Mouse (Mus musculus): ENCODE measurements around the gene Caskin2.
"Not testable (repeated sequence)": the region's sequence is repeated elsewhere in the genome, so short reads cannot be mapped to it uniquely, and the experiment has no call there.

Caskin2 gene

DNA sequence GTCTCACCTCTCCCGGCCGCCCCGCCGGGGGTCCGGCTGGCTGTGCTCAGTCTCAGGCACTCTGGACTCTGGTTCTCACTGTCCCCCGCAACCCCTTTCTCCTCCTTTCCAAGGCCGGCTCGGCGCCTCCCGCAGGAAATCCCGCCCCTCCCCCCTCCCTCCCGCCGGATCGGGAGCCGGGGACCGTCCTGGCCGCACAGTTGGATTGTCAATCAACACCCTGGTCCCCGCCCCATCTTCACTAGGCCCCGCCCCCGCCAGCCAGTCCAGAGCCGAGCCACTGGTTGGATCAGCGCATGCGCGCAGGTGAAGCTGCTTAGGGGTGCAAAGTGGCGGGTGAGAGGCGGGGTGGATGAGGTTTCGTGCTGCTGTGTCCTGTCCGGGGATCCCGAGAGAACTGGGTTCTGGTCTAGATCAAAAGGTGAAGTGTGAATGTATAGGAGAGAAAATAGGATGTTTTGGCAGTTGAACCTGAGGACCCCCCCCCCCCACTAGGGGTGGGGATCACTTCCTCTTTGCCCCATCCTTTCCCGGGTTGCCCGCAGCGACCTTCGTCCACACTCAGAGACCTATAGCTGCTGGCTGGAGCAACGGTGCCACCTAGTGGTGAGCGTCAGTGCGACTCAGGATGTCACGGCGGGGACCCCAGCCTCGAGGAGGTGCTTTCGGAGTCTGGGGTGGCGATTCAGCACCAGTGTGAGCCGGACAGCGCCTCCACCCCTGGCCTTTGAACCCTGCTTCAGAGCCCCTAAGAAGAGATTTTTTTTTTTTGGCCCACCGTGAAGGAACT is at the start of gene Caskin2:
Caskin2 (minus strand) TSS at position 133 of the 790 bp plus-strand sequence.
- DNase-seq (ENCODE audit: low spot score in 2 of 2): peak; percentile 91 to 96

DNA sequence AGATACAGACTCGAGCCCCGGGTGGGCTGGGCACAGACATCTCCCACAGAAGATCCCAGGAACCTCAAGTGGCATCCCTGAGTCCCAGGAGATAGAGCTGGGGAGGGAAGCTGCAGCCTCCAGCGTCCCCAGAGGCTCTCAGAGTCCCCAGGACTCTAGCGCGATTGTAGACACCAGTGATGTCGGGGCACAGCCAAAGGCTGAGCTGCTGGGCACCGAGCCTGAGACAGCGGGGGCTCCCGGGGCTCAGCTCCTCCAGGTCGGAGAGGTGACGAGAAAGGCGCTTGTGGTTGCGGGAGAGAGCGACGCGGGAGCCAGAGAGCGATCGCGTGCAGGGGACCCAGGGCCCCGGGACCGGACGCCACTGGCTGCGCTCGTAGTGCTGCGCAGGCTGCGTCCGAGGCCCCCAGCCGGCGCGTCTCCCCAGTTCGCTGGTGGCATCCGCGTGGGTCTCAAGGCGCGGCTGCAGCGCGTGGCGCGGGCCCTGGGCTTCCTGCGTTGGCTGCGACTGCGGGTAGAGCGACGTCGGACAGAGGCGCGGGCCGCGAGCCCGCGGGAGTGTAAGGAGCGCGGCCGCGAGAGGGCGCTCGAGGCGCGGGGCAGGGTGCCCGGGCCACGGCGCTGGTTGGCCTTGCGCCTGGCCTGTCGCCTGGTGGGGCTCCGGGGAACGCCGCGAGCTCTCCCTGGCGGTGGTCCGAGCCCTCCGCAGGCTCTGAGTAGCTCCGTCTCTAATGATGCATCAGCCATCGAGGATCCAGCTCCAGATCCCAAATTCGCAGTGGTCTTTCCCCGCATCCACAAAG is 45.9 kb upstream of the Caskin2 start:
- peak; percentile 73 to 86 for DNase-seq (ENCODE audit: low spot score in 2 of 2)

DNA sequence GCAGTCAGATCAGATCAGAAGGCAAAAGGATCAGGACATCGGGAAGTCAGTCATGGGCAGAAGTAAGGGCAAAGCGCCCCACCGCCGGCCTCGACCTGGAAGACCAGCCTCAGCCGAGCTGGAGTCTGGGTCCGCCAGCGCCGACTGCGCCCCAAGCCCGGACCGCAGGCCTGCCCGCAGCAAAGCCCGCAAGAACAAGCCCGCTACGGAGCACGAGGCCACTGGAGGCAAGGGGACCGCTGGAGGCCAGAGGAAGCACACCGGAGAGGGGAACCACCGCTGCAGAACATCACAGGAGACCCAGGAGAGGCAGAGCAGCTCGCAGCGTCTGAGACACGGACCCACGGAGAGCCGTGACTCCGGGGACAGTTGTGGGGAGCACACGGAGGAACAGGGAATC is 44.9 kb upstream of the Caskin2 start, which contains the start of gene Myo15b:
Myo15b (plus strand) TSS at position 53 of the 400 bp plus-strand sequence.
- no peak for DNase-seq (ENCODE audit: low spot score in 2 of 2)

DNA sequence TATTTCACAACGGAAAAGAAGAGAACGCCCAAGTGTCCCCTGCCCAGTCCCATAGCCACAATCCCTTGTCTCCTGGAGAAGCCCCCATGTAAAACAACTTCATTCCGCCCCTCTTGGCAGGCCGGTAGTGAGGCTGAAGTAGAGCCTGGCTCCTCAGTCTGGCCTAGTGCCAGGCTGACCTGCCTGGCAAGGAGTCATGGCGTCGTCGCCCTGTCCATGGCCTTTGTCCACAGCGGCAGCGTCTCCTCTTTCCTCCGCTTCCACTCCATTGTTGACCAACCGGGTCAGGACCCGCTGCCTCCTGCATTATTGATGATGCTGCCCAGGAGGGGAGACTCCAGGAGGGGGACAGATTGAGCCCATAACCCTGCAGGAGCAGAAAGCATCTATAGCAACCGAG is 44.5 kb upstream of the Caskin2 start:
- no peak for DNase-seq (ENCODE audit: low spot score in 2 of 2)

DNA sequence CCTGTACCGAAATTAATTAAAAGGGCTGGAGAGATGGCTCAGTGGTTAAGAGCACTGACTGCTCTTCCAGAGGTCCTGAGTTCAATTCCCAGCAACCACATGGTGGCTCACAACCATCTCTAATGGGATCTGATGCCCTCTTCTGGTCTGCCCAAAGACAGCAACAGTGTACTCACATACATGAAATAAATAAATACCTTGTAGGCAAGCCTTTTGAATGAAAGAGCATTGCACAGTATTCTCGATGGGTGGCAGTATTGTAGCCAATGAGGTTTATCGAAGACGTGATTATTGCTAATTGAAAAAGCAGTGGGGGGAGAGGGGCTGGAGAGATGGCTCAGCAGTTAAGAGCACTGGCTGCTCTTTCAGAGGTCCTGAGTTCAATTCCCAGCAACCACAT is 43.7 kb upstream of the Caskin2 start:
- not testable (repeated sequence) for DNase-seq (ENCODE audit: low spot score in 2 of 2)

DNA sequence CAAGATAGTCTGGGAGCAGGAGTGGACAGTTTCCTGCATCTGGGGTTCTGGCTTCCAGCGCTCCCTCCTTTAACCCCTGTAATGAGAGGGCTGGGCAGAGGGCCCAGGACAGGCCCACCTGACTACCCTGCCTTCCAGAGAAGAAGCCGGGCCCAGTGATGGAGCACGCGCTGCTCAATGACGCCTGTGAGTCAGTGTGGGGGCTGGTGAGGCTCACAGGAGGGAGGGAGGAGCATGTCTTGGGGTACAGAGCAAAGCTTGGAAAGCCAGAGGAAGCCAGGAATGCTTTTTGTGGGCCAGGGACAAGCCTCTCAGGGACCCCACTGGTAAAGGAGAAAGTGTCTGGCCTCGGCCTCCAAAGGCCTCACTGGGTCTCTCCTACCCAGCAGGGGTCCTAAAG is 41.2 kb upstream of the Caskin2 start:
- DNase-seq (ENCODE audit: low spot score in 2 of 2): no peak

DNA sequence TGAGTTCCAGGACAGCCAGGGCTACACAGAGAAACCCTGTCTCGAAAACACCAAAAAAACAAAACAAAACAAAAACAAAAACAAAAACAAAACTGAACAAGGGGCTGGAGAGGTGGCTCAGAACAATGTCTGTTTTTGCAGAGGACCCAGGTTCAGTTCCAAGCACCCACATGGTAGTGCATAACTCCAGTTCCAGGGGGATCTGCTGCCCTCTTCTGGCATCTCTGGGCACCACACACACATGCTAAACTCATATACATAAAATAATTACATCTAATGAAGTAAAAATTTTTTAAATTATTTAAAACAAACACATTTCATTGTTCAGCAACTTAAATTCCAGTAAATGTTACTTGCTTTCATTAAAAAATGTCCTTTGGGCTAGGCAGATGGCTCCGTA is 32.4 kb upstream of the Caskin2 start:
- no peak for DNase-seq (ENCODE audit: low spot score in 2 of 2)

DNA sequence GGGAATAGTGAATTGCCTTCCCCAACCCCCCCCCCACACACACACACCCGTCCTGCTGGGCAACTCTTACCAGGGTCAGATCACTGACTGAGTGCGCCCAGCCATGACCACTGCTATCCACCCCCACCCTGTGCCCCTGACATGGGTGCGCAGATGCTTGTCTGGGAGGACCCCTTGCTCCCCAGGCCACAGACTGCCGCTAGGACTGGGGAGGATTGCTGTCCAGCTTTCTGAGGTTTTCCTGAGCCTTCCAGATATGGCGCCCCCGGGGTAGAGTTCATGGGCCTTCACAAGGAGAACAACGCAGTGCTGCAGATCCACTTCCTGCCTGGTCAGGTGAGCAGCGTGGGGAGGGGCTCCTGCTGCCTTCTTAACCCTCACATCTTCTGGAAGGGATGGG is 30.8 kb upstream of the Caskin2 start:
- DNase-seq (ENCODE audit: low spot score in 2 of 2): no peak

DNA sequence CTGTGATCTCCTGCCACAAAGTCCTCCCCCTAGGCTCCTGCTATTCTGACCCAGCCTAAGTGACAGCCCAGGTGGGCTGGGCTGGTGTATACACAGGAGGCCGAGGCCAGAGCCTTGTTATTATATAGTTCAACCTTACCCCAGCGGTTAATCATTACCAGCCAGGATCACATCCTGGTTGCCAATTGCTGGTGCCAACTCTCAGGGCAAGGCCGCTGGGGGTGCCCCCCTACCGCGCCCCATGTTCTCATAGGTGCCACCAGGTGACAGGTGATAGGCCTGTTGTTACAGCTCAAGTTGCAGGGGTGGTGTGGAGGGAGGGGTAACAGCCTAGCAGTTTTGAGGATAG is 30.4 kb upstream of the Caskin2 start:
- peak in 1 of 2 experiments; percentile 54 for DNase-seq (ENCODE audit: low spot score in 2 of 2)

DNA sequence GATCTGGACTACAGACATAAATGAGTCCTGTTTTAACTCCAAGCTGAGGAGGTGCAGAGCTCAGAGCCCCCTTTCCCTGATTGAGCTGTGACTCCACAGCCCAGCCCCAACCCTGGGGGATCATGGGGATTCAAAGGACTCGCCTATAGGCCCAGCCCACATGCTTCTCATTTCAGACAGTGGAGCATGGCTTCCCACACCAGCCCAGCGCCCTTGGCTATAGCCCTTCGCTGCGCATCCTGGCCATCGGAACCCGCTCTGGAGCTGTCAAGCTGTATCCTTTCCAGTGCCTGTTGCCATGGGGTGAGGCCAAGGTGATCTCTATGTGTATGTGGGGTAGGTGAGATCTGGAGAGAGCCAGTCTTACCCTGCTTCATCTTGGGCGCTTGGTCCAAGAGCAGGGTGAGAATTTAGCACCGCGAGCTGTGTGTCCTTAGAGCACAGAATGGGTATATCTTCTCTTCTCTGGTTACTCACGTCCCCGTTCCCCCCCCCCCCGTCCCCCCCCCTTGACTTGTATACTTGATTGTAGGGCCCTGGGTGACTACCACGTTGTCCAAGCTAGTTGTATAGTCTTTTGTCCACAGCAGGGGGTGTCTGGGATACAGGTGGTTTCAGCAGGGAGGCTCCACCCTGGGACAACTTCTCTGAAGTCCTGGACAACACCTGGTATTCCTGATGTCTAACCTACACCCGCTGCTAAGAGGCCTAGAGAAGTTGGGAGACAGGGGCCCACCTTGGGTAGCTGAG is 29.9 kb upstream of the Caskin2 start:
- DNase-seq (ENCODE audit: low spot score in 2 of 2): no peak

DNA sequence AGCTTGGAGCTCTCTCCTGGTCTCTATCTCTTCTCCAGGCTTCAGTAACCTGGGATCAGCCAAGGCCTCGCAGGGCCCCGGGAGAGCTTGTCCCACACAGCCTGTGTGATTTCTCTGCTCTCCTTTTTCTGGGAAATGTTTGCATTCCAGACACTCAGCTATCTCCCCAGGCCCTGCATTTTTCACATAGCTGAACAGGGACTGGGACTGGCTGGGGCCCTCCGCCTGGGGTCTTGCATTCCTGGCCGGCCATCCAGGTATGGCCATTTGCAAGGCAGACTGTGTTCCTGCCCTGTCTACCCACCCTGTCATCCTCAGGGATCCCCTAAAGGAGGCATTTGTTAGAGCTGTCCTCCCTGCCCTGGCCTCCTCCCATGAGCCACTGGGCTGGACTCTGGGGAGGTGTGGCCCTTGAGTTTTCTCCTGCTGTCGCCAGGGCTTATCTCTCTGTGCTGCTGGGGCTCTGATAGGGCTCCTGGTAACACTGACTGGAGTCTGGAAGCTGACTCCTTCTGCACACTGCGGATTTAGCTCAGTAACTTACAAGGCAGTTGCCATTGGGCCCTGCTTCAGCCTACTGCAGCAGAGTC is 28.6 kb upstream of the Caskin2 start:
- no peak for DNase-seq (ENCODE audit: low spot score in 2 of 2)

DNA sequence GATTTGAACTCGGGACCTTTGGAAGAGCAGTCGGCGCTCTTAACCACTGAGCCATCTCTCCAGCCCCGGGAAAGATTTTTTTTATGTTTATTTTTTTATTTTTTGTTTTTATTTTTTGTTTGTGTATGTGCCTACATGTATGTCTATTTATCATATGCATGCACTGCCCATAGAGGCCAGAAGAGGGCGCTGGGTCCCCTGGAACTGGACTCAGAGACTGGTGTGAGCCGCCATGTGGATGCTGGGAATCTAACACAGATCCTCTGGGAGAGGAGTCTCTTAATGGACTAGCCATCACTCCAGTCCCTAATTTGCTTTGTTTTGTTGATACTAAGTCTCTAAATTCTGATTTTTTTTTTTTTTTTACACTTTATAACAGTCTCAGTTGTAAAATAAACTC is 27.6 kb upstream of the Caskin2 start:
- DNase-seq (ENCODE audit: low spot score in 2 of 2): no peak

DNA sequence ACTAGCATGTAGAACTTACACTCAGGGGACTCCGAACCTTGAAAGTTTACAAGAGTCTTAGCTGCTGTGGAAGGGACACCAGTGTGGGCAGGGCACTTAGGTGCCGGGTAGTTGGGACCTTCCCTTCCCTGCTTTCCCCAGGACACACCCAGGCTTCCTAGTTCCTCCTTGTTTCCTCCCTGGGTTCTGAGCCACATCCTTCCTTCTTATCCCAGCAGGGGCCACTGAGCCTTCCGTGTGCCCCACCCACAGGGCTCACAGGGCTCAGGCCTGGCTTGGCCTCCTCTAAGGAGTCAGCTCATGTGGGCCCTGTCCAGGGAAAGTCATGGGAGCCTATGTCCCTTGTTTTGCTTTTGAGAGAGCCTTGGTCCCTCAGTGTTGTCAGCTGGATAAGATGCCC is 26.3 kb upstream of the Caskin2 start:
- no peak for DNase-seq (ENCODE audit: low spot score in 2 of 2)

DNA sequence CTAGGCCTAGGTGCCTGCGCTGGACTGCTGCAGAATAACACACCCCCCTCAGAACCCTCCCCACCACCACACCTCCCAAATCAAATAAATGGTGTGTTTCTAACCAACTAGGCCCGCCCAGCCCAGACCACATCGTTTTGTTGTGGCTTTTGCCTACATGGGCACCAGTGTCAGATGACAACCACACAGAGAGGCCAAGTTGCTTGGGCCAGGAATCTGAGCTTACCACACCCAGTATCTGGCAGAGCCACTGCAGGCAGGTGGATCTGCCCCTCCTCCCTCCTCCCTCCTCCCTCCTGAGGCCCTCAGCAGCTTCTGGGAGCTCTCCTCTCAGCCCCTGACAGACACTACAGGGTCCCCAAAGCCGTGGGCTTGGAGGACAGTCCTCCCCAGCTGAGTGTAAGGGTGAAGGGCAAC is 25.5 kb upstream of the Caskin2 start:
- peak; percentile 64 for DNase-seq (ENCODE audit: low spot score in 2 of 2)

DNA sequence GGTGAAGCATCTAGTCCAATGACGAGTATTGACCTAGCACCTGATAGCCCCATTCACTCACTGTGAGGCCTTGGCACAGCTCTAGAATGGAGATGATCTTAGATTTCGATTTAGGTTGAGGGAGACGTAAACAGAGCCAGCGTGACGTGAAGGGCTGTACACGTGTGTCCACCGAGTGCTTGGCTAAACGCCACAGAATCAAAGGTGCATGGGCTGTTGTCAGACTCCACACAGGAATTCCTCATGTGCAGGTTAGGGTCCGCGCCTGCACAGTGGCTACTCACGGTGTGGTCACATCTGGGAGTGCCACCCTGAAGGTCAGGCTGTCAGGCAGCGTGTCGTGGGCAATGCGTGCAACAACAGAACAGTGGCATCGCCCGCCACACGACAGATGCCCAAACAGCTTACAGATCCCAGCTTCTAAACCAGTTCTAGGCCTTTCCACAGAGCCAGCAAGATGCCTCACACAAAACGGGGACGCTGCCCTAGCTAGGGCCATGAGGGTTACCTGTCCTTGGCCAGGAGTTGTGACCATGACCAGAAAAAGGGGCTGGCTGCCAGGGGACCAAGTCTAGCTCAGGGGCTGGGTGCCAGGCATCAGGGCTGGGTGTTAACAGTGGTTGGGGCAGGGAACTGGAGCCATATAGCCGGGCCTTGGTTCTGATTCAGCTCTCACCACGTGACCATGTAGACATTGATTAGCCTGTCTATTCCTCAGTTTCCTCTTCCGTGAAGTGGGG is 24.3 kb upstream of the Caskin2 start:
- no peak for DNase-seq (ENCODE audit: low spot score in 2 of 2)

DNA sequence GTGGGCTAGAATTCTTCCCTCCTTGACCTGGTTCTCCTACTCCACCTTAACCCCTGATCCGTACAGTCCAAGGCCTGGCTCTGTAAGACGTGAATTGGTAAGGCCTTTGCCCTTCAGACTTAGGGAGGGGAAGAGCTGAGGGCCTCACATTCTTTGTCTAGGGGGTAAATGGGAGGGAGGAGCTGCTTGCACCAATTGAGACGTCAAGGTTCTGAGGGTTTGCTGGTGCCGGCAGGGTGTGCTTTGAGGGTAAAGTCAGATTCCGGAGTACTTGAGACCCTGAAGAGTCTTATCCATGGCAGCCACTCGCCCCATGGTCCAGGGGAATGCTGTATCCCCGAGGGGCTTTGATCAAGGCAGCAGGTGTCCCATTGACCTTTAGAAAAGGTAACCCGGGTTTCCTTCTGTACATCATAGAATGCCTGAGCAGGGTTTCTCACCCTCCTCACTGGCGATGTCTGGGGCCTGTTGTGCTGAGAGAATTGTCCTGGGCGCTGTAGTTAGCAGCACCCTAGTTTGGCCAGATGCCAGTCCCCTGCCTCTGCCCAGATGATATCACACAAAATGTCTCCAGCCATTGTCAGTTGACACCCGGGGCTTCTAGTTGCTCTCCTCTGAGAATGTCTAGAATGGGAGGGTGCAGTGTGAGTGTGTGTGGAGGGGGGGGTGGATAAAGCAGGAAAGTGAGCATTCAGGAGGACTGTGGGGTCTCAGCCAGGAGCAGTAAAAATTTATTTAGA is 23.4 kb upstream of the Caskin2 start:
- no peak for DNase-seq (ENCODE audit: low spot score in 2 of 2)

DNA sequence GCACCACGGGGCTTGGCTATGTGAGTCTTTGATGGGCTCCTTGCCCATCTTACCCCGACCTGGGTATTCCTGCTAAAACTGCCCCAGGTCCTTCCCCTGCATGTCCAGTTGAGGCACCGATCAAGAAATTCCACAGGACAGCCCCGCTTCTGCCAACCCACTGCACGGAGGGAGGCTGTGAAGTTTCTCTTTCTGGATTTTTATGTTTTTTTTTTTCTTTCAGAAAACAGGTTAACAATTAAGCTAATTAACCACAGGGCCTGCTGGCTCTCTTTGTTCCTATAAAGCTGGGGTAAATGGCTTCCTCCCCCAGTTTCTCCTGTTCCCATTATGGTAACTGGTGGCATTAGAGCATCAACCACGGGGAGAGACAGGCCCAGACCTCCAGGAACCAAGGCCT is 20.6 kb upstream of the Caskin2 start:
- DNase-seq (ENCODE audit: low spot score in 2 of 2): no peak

DNA sequence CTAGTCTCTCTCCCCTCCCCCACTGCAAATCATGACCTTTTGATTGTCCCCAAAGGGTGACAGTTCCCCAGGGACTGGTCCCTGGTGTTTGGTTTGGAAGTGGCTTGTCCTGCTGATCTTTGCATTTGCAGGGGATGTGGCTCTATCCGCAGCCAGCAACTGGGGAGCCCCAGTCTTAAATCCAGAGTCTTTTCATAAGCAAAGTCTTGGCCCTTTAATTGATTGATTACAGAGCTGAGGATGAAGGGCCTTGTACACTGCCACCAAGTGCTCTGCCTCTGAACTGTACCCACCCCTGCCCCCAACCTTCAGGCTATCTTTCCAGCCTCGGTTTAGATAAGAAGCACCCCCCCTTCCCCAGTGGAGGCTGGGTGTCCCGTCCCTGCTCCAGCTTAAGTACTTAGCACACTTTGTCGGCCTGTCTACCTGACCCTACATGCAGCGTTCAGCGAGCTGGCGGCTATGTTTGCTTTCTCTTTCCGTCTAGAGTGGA is 19.6 kb upstream of the Caskin2 start:
- DNase-seq (ENCODE audit: low spot score in 2 of 2): peak in 1 of 2 experiments; percentile 52

DNA sequence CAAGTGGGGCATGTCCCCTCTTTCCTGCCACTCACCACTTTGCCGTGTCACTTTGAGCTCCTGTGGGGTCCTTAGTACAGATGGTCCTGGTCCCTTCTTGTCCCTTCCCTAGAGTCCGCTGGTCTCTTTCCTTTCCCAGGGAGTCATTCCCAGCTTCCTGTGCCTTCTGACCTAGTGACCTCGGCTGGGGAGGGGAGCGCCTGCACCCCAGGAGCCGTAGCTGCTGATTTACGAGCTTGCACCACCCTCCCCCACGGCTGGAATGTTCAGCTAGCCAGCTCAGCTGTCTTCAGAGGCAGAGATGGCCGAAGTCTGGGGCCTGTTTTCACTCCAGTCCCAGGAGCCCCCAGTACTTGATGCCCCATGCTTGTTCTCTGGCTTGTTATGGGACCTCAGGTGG is 19.1 kb upstream of the Caskin2 start:
- DNase-seq (ENCODE audit: low spot score in 2 of 2): peak in 1 of 2 experiments; percentile 67

DNA sequence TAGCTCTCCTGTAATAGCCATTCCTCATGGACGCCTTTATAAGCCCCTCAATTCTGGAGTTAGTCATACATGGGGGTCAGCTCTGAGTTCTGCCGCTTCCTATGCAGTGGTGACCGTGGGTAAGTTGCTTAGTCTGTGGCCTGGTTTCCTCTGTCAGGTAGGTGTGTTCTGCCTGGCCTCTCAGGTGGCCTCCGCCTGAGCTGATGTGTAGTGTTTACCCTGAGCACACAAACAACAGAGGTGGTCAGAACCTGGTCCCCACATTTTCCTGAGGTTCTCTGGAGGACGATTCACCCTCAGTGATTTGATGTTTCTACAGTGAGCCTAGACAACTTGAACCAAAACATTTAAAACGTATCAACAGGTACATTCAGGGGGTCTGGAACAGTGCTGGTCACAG is 18.6 kb upstream of the Caskin2 start:
- DNase-seq (ENCODE audit: low spot score in 2 of 2): no peak
